Mouse (Mus musculus): Measurements from ENCODE around the gene Dhrs3.

The Dhrs3 gene

DNA sequence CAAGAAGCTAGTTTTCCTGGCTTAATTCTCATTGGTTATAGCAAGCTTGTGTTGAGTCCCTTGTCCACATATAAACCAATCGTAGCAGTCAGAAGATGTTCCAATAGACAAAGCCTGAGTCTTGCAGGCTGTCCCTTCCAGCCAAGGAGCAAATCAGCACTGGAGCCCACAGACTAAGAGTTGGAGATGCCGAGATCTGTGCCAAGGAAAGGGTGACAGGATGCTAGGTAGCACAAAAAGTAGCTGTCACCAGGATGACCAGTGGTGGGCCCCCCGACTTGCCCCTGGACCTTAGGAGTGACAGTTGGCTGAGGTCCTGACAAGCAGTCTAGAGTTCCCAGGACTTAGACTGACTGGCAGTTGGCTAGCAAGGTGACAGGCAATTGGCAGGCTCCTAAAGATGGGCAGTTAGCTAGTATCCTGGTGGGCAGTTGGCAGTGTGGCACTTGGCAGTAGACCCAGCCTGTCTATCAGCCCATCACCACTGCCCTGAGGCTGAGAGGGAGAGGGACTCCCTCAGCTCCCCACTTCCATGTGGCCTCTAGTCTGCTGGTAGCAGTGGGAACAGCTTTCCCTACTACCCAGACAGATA lies 44.0 kb downstream of the Dhrs3 start:
- in situ Hi-C loops (cut with MboI, MseI) = no loop called here

DNA sequence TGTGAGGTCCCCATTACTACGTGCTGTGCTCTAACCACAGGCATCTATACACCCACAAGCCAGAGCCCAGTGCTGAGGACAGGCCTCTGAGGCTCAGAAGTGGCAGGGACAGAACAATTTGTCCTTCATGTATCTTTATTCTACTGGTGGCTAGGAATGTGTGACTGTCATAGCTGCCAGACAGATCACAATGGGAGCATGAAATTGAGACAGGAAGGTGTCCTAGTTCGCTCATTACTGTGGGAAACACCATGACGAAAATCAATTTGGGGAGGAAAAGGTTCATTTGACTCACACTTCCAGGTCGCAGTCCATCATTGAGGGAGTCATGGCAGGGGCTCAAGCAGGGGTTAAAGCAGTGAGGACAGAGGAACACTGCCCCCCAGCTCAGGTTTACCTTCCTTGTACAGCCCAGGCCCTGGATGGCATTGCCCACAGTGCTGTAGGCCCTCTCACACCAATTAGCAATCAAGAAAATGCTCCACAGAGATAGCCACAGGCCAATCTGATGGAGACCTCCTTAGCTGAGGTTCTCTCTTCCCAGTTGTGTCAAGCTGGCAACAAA lies 47.3 kb downstream of the Dhrs3 start:
- in situ Hi-C loops (cut with MboI, MseI) = no loop called here

DNA sequence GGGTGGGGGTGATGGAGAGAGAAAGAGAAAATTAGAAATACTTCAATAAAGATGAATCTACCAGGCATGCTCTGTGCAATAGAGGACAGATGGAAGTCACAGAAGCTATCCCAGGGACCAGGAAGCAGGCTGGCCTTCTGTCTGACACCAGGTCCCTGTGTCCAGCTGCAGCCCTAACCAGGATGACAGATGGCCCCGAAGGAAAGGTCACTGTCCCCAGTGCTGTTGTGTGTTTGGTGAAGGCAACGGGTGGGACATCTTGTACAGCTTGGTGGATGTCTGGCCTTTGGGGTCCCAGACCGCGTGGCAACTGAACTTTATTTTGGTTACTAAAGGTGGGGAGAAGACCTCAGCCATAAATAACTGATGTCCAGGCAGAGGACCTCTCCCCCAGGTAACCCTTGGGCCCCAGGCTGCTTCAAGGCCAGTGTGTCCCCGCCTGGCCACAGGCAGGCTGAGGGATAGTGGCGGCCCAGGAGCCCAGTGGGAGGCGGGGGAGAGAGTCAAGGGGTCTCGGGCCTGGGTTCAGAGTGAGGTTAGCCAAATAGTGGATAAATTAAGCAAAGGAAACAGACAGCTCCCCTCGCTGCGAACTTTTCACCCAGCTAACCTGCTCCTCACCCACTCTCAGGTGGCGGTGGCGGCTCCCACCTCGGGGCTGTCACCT lies 48.3 kb downstream of the Dhrs3 start:
- in situ Hi-C loops (cut with MboI, MseI) = no loop called here

DNA sequence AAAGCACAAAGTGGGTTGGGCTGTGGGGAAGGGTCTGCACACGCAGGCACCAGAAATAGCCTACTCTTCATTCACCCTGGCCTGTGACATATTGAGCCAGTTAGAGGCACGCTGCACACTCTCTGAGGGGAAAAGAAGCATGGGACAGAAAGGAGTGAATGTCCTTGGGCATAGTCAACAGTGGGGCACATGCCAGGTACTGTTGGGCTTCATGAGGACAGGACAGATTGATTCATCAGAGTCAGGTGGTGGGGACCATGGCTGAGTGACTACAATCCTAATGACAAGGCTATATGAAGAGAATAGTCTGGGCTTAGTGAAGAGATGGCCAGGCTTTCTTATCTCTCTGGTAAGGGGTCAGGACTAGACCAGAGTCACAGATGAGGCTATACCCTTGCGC lies 49.8 kb downstream of the Dhrs3 start:
- in situ Hi-C loops (cut with MboI, MseI) = no loop called here

DNA sequence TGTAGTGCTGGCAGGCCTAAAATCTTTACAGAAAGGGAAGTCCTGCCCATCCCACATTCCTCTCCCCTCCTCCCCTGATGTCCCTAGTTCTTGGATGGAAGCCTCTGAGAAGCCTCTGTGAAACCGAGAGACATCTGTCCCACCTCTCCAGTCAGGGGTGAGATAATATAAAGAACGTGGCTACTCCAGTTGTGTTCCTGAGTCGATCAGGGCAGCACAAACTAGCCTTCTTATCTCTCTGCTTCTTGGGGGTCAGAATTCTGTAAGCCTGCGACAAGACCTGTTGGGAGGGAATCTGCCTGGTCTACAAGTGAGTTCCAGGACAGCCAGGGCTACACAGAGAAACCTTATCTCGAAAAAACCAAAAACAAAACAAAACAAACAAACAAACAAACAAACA lies 50.6 kb downstream of the Dhrs3 start:
- in situ Hi-C loops (cut with MboI, MseI) = no loop called here

DNA sequence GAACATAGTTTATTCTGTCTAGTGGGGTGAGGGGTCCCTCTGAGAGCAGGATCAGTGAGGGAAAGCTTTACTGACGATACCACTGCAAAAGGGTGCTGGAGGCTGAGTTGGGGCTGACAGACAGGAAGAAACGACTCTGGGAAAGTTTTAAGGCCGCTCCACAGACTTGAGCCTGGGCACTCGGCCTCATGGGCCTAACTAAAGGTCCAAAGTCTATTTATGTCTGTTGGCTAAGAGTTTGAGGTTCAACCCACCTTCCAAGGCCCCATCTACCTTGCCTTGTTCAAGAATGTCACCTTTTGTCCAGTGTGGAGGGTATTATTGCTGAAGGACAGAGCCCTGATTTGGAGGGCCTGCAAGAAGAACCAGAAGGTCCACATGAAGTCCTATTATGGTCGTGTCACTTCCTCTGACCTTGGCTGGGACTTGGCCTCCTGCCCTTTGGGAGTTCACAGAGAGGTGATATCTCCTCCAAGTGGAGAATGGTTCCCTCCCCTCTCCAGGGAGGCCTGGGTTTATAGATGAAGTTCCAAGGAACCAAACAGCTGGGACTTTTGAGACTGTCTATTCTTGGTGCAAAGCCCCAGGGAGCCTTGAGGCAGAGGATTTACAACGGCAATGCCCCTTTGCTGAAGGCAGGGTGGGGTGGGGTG lies 55.2 kb downstream of the Dhrs3 start:
- in situ Hi-C loops (cut with MboI, MseI) = no loop called here

DNA sequence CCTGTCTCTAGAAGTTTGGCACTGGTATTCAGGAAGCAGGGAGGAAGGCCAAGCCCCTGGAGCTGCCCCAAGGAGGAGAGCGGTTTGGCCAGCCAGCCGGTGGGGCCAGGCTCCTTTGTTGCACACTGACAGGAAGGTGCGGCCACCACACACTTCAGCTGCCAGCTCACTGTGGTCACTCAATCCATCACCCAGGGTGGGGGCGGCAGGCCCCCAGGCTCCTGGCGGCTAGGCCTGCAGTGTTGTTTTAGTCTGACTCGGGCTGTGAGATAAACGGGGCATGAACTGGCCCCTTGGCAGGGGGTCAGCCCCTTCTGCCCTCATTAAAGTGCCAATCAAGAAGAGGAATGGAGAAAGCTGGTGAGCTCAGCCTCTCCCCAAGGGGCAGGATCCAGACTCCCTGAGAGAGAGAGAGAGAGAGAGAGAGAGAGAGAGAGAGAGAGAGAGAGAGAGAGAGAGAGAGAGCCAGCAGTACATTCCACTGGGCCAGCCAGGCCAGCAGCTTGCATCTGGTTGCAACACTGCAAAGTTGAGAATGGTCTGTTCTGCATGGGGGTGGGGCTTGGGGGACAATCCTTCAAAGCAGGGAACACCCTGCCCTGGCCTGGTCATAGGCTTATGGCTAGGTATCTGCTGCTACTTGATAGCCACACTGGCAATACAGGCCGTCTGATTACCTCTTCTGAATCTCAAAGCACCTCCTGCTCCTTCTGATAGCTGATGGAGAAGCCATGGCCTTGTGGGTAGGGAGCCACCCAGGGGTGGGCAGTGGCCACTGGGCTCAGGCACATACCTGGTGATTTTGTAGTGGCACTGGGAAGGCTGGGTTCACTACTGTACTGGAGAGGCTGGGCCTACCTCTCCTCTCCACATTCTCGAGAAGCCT lies 57.1 kb downstream of the Dhrs3 start:
- in situ Hi-C loops (cut with MboI, MseI) = no loop called here

DNA sequence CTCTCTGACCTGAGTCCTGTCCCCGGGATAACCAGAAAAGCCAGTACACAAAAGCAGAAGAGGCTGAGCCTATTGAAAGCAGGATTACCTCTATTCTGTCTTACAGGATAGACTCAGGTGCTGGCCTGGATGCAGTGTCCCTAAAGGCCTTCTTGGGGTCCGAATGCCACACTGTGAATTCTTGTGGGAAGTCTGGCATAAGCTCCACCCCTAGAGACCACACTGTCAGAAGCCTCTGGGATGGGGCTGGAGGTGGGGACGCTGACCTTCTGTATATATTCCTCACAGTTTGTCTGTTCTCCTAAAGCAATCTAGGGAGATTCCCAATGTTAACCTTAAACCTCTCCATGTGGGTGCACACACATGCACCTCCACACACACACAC lies 57.7 kb downstream of the Dhrs3 start:
- in situ Hi-C loops (cut with MboI, MseI) = no loop called here

DNA sequence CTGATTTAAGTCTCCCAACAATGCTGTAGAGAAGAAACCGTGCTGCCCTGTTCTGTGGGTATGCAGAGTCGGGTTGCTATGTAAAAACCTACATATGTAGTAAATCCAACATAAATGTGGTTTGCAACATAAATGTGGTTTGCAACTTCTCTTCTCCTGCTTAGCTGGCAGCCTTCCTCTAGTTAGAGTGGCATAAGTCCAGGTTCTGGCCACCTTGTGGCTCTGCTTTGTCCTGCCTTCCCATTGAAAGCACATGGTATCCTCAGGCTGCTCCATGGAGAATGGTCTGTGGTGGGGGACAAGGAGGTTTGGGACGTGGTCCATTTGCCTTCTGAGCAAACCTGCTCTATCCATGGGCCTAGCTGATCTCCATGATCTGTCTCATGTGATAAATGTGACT lies 58.3 kb downstream of the Dhrs3 start:
- in situ Hi-C loops (cut with MboI, MseI) = no loop called here

DNA sequence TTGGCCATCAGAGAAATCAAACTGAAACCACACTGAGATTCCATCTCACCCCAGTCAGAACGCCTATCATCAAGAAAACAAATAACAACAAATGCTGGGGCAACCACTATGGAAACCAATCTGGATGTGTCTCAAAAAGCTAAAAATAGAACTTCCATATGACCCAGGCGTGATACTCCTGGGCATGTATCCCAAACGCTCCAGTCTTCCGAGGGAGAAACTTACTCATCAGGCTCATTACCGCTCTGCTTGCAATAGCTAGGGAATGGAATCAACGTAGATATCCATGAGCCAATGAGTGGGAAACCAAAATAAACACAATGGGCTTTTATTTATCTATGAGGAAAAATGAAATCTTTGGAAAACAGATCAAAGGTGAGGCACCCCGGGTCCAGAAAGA lies 59.2 kb downstream of the Dhrs3 start:
- in situ Hi-C loops (cut with MboI, MseI) = no loop called here

DNA sequence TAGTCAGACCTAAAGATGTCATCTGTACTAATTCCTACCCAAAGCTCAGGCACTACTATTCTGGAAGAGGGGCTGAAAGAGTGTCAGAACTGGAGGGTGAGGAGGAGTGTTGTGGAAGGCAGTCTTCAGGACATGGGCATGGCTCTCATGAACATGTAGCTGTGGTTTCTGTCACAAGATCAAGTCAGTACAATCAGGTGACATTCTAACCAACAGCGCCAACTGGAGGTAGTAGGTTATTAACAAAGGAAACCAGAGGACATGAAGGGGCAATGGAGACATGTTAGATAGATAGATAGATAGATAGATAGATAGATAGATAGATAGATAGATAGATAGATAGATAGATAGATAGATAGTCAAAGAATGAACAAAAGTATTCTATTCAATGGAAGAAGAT lies 60.8 kb downstream of the Dhrs3 start:
- in situ Hi-C loops (cut with MboI, MseI) = no loop called here

DNA sequence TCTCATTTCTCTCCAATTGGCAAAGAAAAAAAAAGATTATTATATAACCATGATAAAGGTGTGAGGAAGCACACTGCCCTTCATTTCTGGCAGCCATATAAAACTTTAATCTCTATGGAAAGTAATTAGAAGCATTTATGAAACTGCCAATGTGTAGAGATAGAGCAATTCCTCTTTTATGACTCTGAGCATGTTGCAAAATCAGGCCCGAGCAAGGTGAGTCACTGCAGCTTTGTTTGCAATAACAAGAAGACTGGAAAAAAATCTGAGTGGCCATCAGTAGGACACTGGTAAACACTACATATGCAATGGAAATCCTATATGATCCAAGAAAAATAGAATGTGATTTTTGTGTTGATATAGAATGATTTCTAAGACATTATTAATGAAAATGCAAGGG lies 63.2 kb downstream of the Dhrs3 start:
- in situ Hi-C loops (cut with MboI, MseI) = no loop called here

DNA sequence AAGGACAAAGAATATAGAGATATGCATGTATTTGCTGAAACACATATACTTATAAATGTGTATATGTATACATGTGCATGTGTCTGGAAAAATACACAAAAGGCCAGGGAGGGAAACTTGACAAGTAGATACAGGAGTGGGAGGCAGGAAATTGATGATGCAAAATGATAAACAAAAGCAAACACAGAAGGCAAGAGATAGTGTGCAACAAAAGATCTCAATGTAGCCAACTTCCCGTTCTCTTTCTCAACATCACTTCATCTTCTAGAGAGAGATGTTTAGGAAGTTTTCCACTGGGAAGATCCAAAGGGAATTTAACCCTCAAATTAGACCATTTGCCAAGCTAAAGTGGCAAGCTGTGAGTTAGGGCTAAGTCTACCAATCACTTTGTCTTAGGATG lies 63.7 kb downstream of the Dhrs3 start:
- in situ Hi-C loops (cut with MboI, MseI) = no loop called here

DNA sequence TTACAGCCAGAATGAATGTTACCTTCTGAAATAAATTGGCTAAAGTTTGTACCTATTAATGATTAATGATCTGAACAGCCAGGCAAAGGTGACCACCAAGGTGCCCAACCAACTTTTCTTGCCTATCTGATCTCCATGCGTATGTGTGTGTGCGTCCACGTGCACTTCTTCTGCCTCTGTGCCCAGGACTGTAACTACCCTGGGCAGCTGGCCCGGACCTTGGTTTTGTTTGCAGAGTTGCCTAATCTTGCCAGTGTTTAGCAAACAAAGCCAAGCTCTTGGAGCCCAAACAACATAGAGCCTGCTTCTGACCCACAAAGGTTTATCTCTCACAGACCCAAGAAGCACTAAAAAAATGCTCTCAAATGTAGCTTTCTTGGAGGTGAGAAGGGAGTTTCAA lies 64.6 kb downstream of the Dhrs3 start:
- in situ Hi-C loops (cut with MboI, MseI) = no loop called here

DNA sequence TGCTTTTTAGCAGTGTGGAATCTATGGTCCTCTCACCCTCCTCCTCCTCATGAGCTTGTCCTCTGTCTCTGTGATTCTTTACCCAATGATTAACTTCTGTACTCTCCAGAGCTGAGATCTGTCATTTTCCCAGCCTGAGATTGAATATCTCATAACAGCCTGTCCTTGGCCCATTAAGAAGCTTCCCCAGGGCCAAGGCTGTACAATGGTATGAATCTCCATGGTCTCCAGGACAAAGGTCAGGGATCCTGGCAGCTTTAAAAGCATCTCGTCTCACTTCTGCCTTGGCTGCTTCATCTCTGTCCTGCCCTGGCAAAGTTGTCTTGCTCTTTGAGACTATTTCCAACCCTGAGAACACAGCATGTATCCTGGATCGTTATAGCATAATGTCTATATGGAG lies 65.1 kb downstream of the Dhrs3 start:
- in situ Hi-C loops (cut with MboI, MseI) = no loop called here

DNA sequence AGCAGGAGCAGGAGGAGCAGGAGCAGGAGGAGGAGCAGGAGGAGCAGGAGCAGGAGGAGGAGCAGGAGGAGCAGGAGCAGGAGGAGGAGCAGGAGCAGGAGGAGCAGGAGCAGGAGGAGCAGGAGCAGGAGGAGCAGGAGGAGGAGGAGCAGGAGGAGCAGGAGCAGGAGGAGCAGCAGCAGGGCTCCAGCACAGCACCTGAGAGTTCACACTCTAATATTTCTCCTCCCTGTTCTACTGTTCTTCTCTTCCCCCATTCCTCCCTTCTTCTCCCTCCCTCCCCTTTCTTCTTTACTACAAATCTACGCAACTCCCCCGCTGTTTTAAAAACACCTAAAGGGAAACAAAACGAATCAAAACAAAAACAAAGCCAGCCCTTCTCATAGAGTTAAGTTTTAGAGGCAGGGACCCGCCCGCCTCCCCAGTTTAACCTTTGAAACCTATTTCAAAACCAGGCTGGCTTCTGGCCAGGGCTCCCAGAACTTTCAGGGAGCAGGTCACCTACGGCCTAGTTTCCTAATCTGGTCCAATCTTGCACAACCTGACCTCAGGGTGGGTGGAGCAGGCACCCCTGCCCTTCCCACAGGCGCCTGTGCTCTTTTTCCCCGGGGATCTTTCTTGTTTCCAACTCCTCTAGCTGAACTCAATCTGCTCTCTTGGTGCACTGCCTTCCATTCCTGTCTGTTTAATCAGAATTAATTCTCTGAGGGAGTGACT lies 67.7 kb downstream of the Dhrs3 start:
- in situ Hi-C loops (cut with MboI, MseI) = no loop called here

DNA sequence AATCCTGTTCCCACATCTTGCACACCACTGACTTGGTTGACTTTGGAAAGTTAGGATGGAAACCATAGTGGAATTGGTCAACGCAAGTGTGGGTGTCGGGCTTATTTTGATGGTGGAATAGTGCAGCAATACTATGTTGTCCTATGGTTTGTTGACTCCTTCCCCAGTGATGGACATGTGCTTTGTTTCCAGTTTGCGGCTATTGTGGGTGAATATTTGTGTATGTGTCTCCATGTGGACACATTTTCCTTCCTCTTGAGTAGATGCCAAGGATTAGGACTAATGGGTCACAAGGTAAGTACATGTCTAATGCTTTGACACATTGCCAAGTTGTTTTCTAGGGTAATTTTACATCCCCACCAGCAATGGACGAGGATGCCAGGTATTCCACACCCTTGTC lies 68.6 kb downstream of the Dhrs3 start:
- in situ Hi-C loops (cut with MboI, MseI) = no loop called here

DNA sequence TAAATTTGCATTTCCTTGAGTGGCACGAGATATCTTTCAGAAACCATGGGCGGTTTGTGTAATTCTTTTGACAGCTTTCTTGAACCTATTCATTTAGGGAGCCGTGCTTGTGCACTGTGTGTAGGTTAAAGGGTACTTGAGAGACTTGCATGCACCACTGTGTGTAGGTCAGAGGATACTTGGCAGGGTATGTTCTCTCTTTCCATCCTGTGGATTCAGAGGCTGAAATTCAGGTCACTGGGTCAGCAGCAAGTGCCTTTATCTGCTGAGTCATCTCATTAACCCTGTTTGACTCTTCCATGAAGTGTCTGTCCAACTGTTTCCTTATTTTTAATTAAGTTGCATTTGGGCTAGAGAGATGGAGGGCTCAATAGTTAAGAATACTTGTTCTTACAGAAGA lies 69.1 kb downstream of the Dhrs3 start:
- in situ Hi-C loops (cut with MboI, MseI) = no loop called here

DNA sequence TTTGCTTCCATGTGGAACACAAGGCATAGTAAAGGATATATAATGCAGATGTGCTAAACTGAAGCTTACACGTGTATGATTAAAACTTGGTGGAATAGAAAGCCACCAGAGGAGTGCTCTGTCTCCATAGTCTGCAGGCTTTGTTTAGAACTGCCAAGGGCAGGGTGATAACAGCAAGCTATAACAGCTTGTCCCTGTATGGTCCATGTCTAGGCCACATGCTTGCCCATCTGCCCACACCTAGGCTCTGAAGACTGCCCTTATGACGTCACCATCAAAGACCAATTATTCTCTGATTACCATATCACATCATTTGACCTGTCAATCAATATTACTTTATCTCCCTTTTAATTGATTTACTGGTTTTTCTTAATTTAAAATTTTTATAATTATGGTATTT lies 72.6 kb downstream of the Dhrs3 start:
- in situ Hi-C loops (cut with MboI, MseI) = no loop called here

DNA sequence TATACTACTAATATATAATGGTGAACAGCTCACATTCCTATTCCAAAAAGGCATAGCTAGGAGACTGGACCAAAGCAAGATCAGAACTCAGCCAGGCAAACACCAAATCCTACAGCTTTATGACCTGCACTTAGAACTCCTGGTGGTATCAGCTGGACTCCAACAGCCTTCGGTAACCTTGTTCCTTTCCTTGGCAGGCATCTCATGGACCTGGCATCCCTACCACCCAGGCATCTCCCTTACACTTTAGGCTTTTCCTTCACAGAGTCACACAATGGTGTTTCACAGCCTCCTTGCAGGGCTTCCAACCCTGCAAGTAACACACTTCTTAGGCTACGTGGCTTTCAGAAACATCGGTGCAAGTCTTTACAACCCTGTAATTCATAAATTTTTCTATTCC lies 75.7 kb downstream of the Dhrs3 start:
- in situ Hi-C loops (cut with MboI, MseI) = no loop called here

DNA sequence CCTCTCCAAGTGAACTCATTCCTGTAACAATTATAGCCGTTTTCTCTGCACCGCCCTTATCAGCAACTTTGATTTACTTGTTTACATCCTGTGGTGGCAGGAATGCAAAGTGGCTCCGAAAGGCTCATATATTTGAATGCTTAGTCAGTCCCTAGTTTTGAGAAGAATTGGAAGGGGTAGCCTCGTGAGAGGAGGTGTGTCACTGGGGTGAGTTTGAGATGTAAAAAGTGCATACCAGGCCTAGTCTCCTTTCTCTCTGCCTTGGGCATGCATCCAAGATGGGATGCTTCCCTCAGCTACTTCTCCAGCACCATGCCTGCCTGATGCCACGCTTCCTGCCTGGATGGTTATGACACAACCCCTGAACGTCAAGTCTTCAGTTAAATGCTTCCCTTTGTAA lies 76.4 kb downstream of the Dhrs3 start:
- in situ Hi-C loops (cut with MboI, MseI) = no loop called here

DNA sequence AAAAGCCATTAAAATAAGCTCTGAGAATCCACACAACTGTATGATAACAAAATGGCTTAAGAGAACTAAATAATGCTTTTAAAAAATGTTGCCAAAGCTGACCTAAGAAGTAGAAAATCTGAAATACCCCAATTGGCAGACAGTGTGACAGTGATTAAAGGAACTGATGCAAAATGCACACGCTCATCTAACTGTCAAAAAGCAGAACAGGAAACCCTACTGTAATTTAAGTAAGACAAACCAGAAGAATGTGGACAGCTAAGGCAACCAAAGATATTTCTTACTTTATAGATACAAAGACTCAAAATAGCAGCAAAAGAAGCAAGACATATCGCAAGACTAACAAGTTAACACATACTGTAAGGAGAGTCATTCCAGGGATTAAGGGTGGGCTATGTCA lies 78.4 kb downstream of the Dhrs3 start:
- in situ Hi-C loops (cut with MboI, MseI) = no loop called here
